Mouse (Mus musculus) left cerebral cortex, adult 6 months (tissue): ENCODE measurements around the gene Gadd45gip1. TPM values are rescaled to one million over a fixed set of nuclear protein-coding genes. Genes with fewer than 3 reads are reported as not detected.

Experiments
- long read RNA-seq, 2 experiments: library from polyadenylated mRNA; unstranded; transcript quantifications; one replicate each; pipeline ENCODE4 v2.0.0; 2019 to 2020
- polyA plus RNA-seq: library from polyadenylated mRNA; unstranded; fragments of <200 nt; fragmentation: Nextera tagmentation; gene quantifications from 2 replicates; pipeline ENCODE4 v1.2.3, GENCODE M21; 2021

Gene Gadd45gip1
- polyA plus RNA-seq = 46.3 and 55.1 TPM in 2 replicates
- long read RNA-seq, experiment 1, transcript Gadd45gip1-201 (2 exons, 2,494 nt) = major isoform, 42 of 51 reads
- long read RNA-seq, experiment 1, partial matches to known transcripts = 0 of 51 reads
- long read RNA-seq, experiment 1, other reads (novel, unspliced or antisense) = 9 of 51 reads
- long read RNA-seq, experiment 2, transcript Gadd45gip1-201 (2 exons, 2,494 nt) = major isoform, 102 of 197 reads
- long read RNA-seq, experiment 2, partial matches to known transcripts = 91 of 197 reads
- long read RNA-seq, experiment 2, other reads (novel, unspliced or antisense) = 4 of 197 reads

DNA sequence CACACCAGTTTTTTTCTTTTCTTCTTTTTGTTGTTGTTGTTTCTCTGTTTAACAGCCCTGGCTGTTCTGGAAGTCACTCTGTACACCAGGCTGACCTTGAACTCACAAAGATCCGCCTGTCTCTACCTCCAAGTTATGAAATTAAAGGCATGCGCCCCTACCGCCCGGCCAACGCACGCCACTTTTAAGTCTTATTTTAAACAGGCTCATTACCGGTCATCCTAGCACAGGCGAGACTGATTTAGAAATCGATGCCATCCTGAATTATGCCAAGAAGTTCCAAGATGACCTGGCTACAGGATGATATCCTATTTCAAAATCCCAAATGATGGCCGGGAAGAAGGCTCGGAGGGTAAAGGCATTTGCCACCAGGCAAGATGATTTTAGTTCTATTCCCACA, at the start of gene Gadd45gip1:
Gadd45gip1 (plus strand) TSS at position 33 of the 400 bp plus-strand sequence.

DNA sequence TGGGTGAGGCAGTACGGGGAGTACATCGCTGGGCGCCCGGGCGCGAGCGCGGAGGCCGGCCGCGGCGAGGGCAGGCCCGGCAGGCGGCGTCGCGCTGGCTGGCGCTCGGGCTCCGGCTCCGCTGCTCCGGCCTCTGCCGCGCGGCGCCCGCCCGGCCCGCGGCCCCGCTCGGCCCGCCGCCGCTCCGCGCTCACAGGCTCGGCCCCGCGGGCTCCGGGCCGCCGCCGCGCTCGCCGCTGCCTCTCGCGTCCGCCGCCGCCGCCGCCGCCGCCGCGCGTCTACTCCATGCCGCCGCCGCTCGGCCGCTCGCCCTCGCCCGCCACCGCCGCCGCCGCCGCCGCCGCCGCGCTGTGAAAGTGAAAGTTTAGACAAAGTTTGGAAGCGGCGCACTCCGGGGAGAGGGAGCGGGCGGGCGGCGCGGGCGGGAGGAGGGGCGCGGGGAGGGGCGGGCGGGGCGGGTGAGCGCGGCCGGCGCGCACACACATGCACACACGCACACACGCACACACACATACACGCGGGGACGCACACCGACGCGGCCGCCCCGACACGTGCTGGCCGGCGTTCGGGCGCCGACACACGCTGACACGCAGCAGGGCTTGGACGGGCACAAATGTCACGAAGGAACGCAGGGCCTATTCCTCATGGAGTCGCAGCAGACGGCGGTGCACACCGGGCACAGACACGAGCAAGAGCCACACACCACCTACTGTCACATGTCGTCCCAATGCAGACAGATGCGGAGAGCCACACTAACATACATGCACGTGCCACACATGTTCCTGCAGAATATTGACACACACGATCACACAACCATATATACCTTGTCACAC, 31.1 kb upstream of the Gadd45gip1 start, which contains the start of gene Nfix:
Nfix (minus strand) TSS at position 346 of the 833 bp plus-strand sequence.

DNA sequence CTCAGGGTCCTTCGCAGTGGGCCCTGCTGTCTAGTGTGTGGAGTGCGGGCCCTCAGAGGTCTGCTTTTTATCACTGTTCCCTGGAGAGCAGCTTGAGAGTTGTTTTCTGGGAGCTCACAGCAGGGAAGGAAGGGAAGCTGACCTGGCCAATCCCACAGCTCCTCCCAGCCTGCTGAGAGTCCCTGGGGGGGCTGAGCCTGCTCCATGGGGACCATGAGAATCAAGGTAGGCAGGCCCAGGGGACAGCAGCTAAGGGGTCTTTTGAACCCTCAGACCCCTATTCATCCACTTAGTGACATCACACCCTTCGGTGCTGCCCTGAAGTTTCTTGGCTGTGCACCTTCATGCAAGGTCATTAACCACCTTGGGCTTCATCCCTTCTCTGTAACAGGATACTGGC, 8.6 kb upstream of the Gadd45gip1 start, which contains the start of gene Dand5:
Dand5 (minus strand) TSS at position 101 of the 400 bp plus-strand sequence.

DNA sequence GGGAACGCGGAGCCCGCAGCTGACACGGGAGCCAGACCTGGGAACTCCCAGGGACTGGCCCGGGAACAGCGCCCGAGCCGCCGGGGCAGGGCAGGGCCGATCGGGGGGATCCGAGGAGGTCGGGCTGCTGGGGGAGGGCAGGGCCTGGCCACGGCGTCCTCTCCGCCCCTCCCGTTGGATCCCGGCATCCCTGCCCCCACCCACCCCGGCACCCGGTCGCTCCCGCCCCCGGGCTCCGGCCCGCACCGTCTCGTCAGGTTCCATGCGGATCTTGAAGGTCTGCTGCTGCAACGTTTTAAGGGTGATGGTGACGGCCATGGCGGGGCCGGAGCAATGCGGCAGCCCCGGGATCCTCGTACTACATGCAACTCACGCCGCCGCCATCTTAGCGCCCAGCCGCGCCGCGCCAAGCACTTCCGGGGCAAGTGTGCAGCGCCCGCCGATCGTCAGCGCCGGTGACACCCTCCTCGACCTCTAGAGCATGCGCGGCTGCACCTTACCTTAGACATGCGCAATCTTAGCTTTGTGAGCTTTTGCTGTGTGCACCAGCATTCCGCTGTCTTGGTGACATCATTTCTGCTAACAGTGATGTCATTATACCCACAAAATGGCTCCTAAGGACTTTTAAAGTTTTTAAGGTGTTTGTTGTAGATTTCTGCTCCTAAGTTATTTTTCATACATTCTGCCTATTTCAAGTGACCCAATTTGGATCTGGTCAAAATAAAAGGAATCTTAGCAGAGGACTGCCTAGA, 9.1 kb downstream of the Gadd45gip1 start, which contains the start of gene Rad23a:
Rad23a (minus strand) TSS at position 418 of the 752 bp plus-strand sequence.

DNA sequence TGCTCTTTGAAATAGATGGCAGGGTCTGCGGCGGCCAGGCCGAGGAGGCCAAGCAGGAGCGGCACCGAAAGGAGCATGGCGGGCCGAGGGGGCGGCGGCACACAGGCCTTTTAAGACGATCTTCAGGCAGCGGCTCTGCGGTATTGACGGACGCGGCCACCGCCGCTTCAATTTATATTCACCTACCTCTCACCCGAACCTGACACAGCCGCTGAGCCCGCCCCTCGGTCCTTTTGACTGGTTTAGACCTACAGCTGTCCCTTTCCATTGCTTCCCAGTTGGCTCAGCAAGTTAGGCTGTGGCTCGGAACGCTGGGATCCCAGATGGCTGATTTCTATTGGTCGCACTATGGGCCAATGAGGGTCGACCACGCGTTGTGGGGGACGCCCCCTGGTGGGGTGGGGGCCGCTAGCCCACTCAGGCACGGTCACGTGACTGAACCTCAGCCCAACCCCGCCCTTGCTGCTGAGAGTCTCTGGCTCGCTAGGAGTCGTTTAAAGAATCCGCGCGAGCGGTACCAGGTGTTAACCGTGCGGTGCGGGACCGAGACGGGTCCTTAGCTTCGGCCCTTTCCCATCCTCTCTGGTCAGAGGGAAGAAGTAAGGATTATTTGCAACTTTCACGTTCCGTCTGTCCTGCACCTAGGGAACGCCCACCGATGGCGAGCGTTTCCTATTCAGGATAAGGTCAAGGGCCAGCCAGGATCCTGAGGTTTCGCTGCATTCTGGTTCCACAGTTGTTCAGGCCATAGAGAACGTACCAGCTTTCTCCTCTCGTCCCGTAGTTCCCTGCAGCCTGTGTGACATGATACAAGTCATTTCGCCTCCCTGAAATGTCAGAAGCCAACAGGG, 15.6 kb downstream of the Gadd45gip1 start, which contains the start of gene Calr:
Calr (minus strand) TSS at position 213 of the 851 bp plus-strand sequence.

DNA sequence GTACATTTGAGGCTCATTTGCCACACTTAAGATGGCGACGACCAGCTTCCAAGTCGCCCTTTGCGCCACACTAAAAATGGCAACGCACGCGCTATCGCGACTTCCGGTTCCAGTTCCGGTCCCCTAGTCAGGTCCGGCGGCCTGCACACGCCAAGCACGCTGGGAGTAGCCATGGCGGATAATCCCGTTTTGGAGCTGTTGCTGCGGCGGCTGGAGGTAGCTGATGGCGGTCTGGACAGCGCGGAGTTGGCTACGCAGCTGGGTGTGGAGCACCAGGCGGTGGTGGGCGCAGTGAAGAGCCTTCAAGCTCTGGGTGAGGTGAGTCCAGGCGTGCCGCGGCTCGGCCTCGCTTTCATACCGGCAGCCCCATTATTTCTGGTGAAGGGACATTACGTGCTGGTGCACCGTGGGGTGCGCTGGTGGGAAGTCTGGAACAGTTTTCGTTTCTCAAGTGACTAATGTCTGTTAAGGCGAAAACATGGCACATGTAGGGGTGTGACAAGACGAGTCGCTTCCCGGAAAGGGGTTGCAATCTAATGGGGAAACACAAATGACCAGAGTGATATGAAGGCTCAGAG, 25.6 kb downstream of the Gadd45gip1 start, which contains the start of gene Farsa:
Farsa (plus strand) TSS at position 126 of the 578 bp plus-strand sequence.

DNA sequence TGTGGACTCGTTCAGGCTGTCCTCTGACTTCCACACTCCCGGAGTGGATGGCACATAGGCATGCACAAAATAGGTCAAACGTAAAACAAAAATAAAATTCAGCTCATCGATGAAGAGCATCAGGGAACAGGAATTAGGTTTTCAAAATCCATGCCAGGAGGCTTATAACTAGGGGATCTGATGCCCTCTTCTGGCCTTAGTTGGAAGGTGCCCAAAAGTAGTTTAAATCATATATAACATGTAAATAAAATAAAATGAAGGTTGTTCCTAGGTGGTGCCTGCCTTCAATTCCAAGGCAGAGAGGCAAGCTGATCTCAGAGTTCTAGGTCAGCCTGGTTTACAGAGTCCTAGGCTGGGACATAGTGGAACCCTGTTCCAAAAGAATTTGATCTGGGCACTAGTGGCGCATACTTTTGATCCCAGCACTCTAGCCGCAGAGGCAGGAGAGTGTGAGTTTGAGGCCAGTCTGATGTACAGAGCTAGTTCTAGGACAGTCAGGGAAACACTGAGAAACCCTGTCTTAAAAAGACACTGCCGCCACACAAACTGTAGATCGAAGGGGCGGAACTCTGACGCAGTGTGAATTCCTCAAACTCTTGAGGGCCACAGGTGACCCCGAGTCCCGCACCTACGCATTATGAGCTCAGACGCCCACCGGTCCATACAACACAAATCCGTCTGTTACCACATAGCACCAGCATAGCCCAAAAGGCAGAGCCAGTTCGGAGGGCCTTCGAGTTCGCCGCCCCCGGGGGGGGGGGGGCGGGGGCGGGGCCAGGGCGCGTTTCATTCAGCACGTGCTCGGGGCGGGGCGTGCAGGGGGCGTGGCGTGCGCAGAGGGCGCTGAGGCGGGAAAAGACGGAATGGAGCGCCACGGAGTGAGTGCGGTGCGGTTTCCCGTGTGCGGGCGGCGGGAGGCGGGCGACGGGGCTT, 40.3 kb downstream of the Gadd45gip1 start, which contains the start of gene Syce2:
Syce2 (plus strand) TSS at position 736 of the 933 bp plus-strand sequence.

Other genes starting within 250 kb of the Gadd45gip1 start
- 32.9 and 73.2 TPM in 2 replicates for gene Ier2, start 168.7 kb upstream of the Gadd45gip1 start, polyA plus RNA-seq
- gene Trmt1, start 145.2 kb upstream of the Gadd45gip1 start, polyA plus RNA-seq = 67.7 and 73.9 TPM in 2 replicates
- 5.9 and 11.7 TPM in 2 replicates for gene Nacc1, start 143.7 kb upstream of the Gadd45gip1 start, polyA plus RNA-seq
- 2.2 and 2.4 TPM in 2 replicates for gene Lyl1, start 130.1 kb upstream of the Gadd45gip1 start, polyA plus RNA-seq
- gene G430095P16Rik, start 108.5 kb upstream of the Gadd45gip1 start, polyA plus RNA-seq = 0.23 TPM in 1 of 2 replicates, not detected in the other
- 137 and 163 TPM in 2 replicates for gene Nfix, start 31.2 kb upstream of the Gadd45gip1 start, polyA plus RNA-seq
- 19.8 and 22.2 TPM in 2 replicates for gene Dand5, start 8.7 kb upstream of the Gadd45gip1 start, polyA plus RNA-seq
- gene Rad23a, start 9.1 kb downstream of the Gadd45gip1 start, polyA plus RNA-seq = 149 and 190 TPM in 2 replicates
- 138 and 151 TPM in 2 replicates for gene Calr, start 15.4 kb downstream of the Gadd45gip1 start, polyA plus RNA-seq
- 20.6 and 22.2 TPM in 2 replicates for gene Farsa, start 25.5 kb downstream of the Gadd45gip1 start, polyA plus RNA-seq
- 7.5 and 8.4 TPM in 2 replicates for gene Syce2, start 40.6 kb downstream of the Gadd45gip1 start, polyA plus RNA-seq
- gene Gcdh, start 62.4 kb downstream of the Gadd45gip1 start, polyA plus RNA-seq = 19.7 and 26.0 TPM in 2 replicates
- gene Klf1, start 70.4 kb downstream of the Gadd45gip1 start, polyA plus RNA-seq = 0.12 and 0.31 TPM in 2 replicates
- gene Dnase2a, start 77.0 kb downstream of the Gadd45gip1 start, polyA plus RNA-seq = 4.7 and 4.8 TPM in 2 replicates
- gene Mast1, start 105.8 kb downstream of the Gadd45gip1 start, polyA plus RNA-seq = 9.3 and 21.9 TPM in 2 replicates
- gene Rtbdn, start 115.5 kb downstream of the Gadd45gip1 start, polyA plus RNA-seq = 0.22 and 0.26 TPM in 2 replicates
- not detected in 2 replicates for gene Gm49661, start 137.9 kb downstream of the Gadd45gip1 start, polyA plus RNA-seq
- 606 and 755 TPM in 2 replicates for gene Prdx2, start 138.1 kb downstream of the Gadd45gip1 start, polyA plus RNA-seq
- gene Rnaseh2a, start 138.2 kb downstream of the Gadd45gip1 start, polyA plus RNA-seq = 49.5 and 54.5 TPM in 2 replicates
- gene Junb, start 147.2 kb downstream of the Gadd45gip1 start, polyA plus RNA-seq = 127 and 330 TPM in 2 replicates
- 4.2 and 6.7 TPM in 2 replicates for gene Hook2, start 159.1 kb downstream of the Gadd45gip1 start, polyA plus RNA-seq
- not detected in 2 replicates for gene Best2, start 183.0 kb downstream of the Gadd45gip1 start, polyA plus RNA-seq
- gene Asna1, start 193.8 kb downstream of the Gadd45gip1 start, polyA plus RNA-seq = 30.3 and 93.5 TPM in 2 replicates
- 31.7 and 158 TPM in 2 replicates for gene Trir, start 195.3 kb downstream of the Gadd45gip1 start, polyA plus RNA-seq
- 25.2 and 34.4 TPM in 2 replicates for gene Tnpo2, start 205.4 kb downstream of the Gadd45gip1 start, polyA plus RNA-seq
- gene Fbxw9, start 228.5 kb downstream of the Gadd45gip1 start, polyA plus RNA-seq = 12.5 and 21.0 TPM in 2 replicates
- gene Gm5741, start 236.5 kb downstream of the Gadd45gip1 start, polyA plus RNA-seq = not detected in 2 replicates
- gene Dhps, start 240.2 kb downstream of the Gadd45gip1 start, polyA plus RNA-seq = 72.9 and 74.5 TPM in 2 replicates
- gene Wdr83os, start 249.2 kb downstream of the Gadd45gip1 start, polyA plus RNA-seq = 114 and 122 TPM in 2 replicates
- gene Wdr83, start 249.8 kb downstream of the Gadd45gip1 start, polyA plus RNA-seq = 30.0 and 38.6 TPM in 2 replicates